Mouse (Mus musculus) urinary bladder, adult 2 months (tissue): Measurements from ENCODE around the gene Pnpo. TPM values are rescaled to one million over a fixed set of nuclear protein-coding genes. Genes with fewer than 3 reads are reported as not detected.

Source experiments
- DNase-seq: peaks from one replicate; pipeline ENCODE4 v3.0.0; 2022; ENCODE audit warnings: low spot score
- polyA plus RNA-seq: library from polyadenylated mRNA; depleted of rRNA; stranded (reverse); fragments of >200 nt; gene quantifications from 2 replicates; pipeline ENCODE4 v1.2.3, GENCODE M21; 2012

The Pnpo gene
- polyA plus RNA-seq, 1 experiment, result 22.4 TPM

- DNase-seq, result no peak
Observed at GRCm38 (mm10) chr11:96937549-96938425, 6.0 kb downstream of the Pnpo start.

DNA sequence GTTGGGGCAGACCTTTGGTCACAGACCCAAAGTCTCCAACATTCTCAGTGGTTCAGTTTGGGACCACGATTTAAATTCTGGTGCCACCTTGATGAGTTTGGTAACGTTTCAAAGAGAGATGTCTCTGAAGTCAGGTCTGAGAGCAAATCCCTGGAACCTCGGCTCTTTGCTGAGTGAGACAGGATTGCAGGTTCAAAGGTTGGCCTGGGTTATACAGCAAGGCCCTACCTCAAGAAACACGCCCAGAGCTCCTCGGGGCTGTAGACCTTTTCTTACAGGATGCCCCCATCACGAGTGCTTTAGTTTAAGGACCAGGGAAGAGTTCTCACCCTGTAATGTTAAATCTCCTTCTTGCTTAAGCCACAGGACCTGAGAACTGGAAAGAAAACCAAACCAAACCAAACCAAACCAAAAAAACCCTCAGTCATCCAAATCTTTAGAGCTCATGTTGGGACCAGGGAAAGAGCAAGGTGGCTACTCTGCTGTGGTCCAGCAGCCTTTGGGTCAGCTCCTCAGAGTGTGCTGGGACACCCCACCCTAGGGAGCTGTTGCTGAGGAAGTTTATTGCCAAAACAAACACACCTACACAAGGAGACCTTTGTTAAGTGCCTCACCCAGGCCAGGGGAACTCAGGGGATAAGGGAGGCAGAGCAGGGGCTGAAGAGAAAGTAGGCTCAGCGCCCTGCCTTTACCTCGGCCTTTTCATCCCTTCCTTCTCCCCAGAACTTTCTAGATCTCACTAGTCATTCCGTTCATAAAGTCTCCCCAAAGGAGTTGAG lies 7.7 kb downstream of the Pnpo start:
- no peak for DNase-seq

DNA sequence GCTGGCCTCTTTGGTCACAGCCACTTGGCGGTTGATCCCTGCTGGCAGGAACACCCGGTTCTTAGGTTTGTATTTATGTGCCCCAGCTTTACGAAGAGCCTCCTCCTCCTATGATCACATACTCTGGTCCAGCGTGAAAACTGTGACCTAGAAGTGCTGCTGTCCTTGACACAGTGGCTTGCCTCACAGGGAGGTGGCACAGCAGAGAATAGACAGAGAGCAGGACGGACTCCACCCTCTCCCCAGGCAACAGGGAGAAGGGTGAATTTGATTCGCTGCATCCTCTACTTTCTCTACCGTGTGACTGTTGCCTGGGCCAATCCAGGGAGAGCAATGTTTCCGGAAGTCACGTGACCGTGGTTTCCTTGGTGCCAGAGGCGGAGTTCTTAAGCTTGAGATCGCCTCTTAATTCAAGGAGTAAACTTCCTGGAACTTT lies 8.8 kb downstream of the Pnpo start:
- DNase-seq, result no peak

DNA sequence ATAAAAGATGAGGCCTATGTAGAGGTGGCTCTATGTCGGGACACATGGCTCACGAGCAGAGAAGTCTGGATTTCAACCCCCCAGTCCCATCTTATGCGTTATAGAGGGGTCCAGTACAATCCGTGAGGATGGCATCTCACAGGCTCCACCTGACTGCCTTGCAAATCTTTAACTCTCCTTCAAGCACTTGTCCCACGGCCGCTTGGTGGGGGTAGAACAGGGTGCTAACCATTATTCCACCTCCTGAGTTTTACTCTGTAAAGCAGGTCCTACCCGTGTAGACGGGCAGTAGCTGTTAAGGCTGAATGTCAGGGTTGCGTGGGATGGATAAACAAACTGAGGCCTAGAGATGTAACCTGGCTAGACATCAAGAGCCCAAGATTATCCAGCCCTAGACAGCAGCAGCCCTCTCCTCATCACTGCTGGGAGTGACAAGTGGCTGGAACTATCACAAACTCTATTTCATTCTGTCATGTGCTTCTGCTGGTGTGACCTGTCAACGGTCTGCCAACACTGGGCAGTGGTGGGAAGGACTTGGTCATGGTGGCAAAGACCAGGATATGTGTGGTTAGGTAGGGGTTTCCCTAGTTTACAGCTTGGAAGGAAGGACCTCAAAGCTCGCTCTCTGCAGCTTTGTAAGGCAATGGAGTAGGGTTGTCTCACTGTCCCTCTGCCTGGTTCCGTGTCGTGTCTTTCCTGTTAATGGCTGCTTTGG lies 10.1 kb downstream of the Pnpo start:
- DNase-seq, result no peak

- no peak for DNase-seq
Observed at GRCm38 (mm10) chr11:96931327-96932062, 12.3 kb downstream of the Pnpo start.

GRCm38 (mm10) chr11:96929766-96930331 lies 13.9 kb downstream of the Pnpo start:
- no peak for DNase-seq

GRCm38 (mm10) chr11:96929096-96929765 lies 14.6 kb downstream of the Pnpo start:
- no peak for DNase-seq

- no peak for DNase-seq
Observed at GRCm38 (mm10) chr11:96928691-96929090, 15.1 kb downstream of the Pnpo start.

- no peak for DNase-seq
Observed at GRCm38 (mm10) chr11:96928088-96928487, 15.7 kb downstream of the Pnpo start, which contains the start of gene Prr15l. Prr15l (plus strand) TSS chr11:96928104.

GRCm38 (mm10) chr11:96926587-96926986 lies 17.2 kb downstream of the Pnpo start:
- no peak for DNase-seq

DNA sequence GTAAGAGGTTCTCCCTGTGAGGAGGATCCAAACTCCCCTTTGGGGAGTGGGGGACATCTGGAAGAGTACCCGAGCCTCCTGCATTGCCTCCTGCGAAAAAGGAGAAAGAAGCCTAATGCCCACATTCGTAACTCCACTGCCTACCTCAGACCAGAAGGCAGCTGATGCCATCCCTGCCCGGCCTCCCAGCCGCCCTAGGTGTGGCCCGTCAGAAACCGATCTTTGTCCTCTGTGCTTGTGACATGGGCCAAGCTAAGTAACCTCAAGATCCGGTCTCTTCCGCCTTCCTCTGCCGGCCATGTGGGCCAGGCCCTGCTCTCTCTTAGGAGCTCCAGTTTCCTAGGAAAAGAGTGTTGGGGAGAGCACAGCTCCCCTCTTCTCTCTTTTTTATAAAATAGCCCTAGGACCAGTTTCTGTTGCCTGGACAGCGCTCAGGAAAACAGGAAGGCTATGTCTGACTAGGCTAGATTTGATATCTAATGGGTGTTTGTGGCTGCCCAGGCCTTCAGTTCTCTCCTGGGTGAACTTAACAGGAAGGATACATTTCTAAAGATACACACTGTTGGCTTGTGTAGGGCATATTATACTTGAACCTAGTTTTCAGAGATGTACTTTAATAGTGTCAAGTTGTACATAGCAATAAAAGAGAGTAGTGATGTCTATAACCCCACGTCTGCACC lies 18.2 kb downstream of the Pnpo start:
- DNase-seq, result no peak

GRCm38 (mm10) chr11:96924861-96925260 lies 18.9 kb downstream of the Pnpo start:
- DNase-seq, result no peak

DNA sequence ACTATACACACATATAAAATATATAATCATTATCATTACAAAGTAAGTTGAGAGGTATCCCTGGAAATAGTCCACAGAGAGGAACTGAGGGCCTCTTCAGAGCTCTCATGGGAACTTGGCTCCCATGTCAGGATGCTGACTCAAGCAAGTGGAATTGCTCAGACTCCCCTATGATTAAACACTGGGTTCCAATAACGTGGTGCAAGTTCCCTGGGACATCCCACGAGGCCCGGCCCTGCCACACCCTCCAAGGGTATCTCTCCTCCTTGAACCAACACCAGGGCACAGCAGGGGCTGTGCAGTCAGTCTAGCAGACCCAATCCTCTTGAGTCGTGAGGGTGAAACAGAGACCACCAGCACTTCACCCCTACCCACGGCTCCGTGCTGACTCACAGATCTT lies 24.8 kb downstream of the Pnpo start:
- no peak for DNase-seq

GRCm38 (mm10) chr11:96917415-96917814 lies 26.4 kb downstream of the Pnpo start:
- DNase-seq, result no peak

GRCm38 (mm10) chr11:96916885-96917396 lies 26.8 kb downstream of the Pnpo start:
- DNase-seq, result no peak

DNA sequence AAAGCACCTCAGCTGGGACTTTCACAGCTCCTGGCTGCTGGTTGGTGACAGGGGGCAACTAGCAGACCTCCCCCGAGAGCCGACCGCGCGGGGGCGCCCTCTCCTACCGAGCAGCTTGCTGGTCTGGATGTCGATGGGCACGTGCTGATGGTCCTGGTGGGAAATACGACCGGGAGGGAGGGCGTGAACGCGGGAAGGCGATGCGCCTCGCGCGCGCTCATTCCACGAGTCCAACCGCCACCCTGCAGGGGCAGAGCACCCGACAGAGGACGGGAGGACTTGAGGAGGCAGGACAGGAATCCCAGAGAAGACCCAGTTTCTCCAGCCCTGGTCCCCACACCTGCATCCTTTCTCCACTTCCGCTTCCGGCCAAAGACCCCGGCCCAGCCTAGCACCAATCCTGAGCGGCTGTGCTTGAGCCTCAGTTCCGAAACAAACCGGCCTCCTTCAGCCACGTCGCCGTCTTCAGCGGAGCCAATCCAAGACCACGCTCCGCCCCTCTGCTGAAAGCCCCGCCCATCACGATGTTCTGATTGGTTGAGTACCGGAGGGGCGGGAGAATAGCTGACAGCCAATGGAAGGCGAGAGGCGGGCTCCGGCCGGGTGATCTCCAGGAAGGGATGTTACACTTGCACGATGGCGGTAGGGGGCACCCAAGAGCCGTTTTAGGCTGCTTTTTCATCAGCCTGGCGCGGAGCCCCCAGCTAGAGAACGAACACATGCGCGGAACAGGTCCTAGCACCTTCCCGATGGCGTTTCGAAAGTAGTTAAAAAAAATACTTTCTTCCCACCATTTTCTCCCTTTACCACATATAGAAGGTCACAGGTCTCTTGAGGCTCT lies 27.5 kb downstream of the Pnpo start, which contains the start of gene Cdk5rap3:
Cdk5rap3 (minus strand) TSS at position 453 of the 841 bp plus-strand sequence.
- DNase-seq, result peak; percentile 91

GRCm38 (mm10) chr11:96912682-96913081 lies 31.1 kb downstream of the Pnpo start:
- no peak for DNase-seq

DNA sequence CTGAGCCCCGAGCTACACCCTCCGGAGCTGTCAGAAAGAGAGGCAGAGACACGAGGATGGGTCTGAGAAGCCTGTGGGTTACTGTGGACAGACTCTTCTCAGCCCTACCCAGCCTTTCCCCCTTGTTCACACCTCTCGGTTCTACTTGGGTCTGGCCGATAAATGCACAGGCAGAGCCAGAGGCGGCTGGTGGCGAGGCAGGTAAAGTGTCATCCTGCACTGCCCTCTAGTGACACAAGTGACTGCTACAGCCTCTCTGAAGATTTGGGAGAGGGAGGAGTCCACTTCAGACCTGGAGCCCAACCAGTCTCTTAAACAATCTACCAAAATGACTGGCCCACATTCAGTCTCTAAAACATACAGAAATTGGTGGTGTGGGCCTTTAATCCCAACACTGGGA lies 33.8 kb downstream of the Pnpo start:
- no peak for DNase-seq

DNA sequence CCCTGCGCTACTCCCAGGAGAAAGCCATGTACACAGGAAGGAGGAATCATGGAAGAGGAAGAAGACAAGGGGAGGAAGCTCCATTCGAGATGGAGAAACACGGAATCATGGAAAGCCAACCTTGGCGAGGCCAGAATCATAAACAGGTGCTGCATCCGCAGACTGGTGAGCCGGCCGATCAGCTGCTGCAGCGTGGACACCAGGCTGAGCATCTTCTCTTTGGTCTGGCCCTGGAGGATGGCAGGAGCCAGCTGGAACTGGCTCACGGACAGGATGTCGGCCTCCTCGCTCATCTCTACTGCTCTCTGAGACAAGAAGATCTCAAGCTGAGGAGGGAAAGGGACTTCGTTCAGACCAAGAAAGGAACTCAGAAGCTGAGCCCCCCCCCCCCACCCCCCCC lies 35.2 kb downstream of the Pnpo start:
- no peak for DNase-seq
